Mouse (Mus musculus): ENCODE results near the gene Aqp12. TPM values are rescaled to one million over a fixed set of nuclear protein-coding genes. Genes with fewer than 3 reads are reported as not detected.
"Not testable (repeated sequence)": the region's sequence is repeated elsewhere in the genome, so short reads cannot be mapped to it uniquely, and the experiment has no call there.

Aqp12 gene
- not detected in 2 replicates for polyA plus RNA-seq (2015; fragmentation: Nextera tagmentation; extraction: Ambion mirVana)

DNA sequence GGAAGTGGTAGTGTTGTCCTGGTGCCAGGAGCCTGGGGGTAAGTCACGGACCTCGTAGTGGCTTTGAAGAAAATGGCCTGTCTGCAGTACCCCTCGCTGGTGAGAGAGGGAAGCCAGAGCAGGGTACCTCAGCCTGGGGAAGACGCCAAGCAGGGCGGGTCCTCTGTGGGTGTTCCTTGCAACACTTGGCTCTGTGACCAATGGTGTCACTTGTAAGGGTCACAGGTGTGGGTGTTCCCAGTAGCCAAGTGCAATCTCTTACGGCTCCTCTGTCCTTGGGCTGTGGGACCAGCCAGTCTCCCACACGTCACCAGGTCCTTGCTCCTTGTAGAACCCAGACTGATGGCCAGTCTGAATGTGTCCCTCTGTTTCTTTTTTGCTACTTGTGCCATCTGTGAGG lies at the start of gene Aqp12:
Aqp12 (plus strand) TSS at position 274 of the 400 bp plus-strand sequence.
- Histone ChIP-seq H3K27me3 (replicated peaks) (no peaks in the 10 kb centered on the region), H3K4me1 (no peaks in the 10 kb centered on the region), H3K4me2 (no peak within 1 kb of the TSS), H3K4me3 (no peak within 1 kb of the TSS), H3K9me3 (no peaks in the 10 kb centered on the region), H3K36me3 (replicated peaks) (no peaks in the 10 kb centered on the region), H3K27ac (no peak within 1 kb of the TSS), H3K9ac (no peak within 1 kb of the TSS)
- ATAC-seq (replicated peaks): no peak
- 85% methylated on average over 7 of the region's 7 CpGs for WGBS

DNA sequence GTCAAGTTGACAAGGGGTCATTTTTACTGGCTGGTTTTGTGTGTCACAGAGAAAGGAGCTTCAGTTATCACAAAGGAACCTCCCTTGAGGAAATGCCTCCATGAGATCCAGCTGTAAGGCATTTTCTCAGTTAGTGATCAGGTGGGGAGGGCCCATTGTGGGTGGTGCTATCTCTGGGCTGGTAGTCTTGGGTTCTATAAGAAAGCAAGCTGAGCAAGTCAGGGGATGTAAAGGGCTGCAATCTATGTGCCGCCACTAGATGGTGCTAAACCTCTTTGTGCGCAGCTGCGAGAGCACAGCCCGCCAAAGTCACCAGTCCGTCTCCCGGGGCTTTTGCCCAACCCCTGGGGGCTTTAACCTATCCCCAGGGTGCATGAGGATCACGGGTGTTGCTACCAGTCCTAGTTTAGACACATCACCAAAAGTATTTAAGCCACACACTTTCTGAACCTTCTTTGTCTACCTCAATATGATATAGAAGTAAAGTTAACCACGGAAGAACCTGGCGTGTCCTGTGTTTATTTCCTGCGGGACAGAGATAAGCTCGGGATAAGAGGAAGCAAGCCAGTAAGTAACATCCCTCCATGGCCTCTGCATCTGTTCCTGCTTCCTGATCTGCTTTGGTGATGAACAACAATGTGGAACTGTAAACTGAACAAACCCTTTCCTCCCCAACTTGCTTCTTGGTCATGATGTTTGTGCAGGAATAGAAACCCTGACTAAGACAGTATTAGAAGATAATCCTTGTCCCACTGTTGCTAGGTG lies 49.4 kb upstream of the Aqp12 start:
- not testable (repeated sequence) for H3K4me1 ChIP-seq; H3K9me3 ChIP-seq; H3K9ac ChIP-seq; H3K27ac ChIP-seq; H3K36me3 ChIP-seq (replicated peaks); H3K4me3 ChIP-seq; H3K27me3 ChIP-seq (replicated peaks)
- peak; percentile 42; the same call in 1 of the 2 replicates for ATAC-seq (replicated peaks)
- H3K4me2 ChIP-seq: peak overlapping the region; percentile 37
- WGBS: 8% methylated on average over 11 of the region's 11 CpGs

DNA sequence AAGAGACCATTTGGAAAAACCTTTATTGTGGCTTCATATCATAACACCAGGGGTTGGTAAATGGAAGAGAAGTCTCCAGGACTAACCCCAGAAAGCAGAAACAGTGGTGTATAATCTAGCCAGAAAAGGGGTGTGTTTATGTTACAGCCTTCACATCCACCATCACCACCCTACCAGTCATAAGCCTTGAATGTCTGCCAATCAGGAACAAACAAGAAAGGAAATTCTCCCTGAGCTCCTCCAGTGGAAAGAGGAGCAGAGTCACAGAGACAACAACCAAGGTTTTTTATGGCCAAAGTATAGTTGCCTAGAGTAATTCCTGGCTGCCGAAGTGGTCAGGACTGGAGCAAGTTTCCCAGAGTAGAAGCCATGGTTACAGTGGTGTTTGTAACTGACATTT lies 47.1 kb upstream of the Aqp12 start:
- no peaks in the 10 kb centered on the region for H3K36me3 ChIP-seq (replicated peaks)
- 95% methylated on average over 1 of the region's 1 CpGs for WGBS
- H3K4me1 ChIP-seq: no peaks in the 10 kb centered on the region
- H3K4me2 ChIP-seq: no peak overlapping the region
- H3K4me3 ChIP-seq: no peak overlapping the region
- no peaks in the 10 kb centered on the region for H3K9me3 ChIP-seq
- H3K27ac ChIP-seq: no peak overlapping the region
- H3K9ac ChIP-seq: no peak overlapping the region
- H3K27me3 ChIP-seq (replicated peaks): no peaks in the 10 kb centered on the region
- ATAC-seq (replicated peaks): no peak

DNA sequence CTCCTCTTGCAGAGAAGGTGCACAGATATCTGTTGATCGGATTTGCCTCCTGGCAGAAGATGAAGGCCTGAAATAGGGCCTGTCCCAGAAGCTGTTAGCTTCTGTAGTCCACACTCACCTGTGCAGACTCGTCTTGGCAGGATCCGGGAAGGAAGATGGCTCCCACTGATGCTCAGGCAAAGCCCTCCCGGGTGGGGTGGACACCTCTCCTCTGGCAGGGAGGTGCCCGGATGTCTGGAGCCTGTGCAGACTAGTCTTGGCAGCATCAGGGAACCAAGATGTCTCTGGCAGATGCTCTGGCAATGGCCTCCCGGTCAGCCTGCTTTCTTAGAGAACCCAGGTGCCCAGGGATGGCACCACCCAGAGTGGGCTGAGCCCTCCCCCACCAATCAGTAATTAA lies 35.3 kb upstream of the Aqp12 start:
- H3K27me3 ChIP-seq (replicated peaks); H3K4me2 ChIP-seq; H3K4me3 ChIP-seq; H3K4me1 ChIP-seq; H3K9ac ChIP-seq; H3K9me3 ChIP-seq; H3K36me3 ChIP-seq (replicated peaks); ATAC-seq (replicated peaks); H3K27ac ChIP-seq: not testable (repeated sequence)
- WGBS: 85% methylated on average over 6 of the region's 6 CpGs

DNA sequence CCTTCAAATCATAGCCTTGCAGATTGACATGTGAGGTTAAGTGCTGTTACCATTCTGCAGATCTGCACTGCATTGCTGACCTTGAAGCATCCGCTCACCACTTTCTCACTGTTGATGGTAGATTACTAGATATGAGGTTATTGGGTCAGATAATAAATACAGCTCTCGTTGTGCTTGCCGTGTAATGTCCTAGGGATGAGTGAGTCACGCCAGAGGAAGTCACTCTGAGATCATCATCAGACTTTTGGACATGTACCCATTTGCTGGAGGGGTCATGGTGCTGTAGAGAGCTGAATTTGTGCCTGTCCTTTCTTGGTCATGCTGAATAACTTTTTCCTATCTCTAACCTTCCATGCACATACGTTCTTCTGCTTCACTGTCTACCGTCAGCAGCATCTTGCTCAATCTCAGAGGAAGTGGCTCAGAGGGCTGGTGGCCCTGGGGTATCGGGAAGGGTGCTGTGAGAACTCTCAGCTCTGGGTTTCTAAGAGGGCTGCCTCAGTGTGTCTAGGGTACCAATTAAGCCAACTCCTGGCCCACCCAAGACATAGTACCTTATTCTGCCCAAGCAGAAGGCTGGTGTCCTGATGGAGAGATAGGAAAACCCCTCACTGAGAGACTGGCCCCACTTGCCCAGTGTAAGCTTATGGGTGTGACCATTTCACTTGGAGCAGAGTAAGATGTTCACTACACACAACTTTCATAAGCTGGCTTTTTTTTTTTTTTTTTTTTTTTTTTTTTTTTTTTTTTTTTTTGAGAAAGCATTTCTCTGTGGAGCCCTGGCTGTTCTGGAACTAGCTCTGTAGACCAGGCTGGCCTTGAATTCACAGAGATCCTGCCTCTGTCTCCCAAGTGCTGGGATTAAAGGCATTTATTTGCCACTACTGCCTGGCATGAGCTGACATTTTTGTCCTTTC lies 34.0 kb upstream of the Aqp12 start:
- no peak for ATAC-seq (replicated peaks)
- 91% methylated on average over 7 of the region's 7 CpGs for WGBS
- no peaks in the 10 kb centered on the region for H3K9me3 ChIP-seq
- H3K4me1 ChIP-seq: no peaks in the 10 kb centered on the region
- H3K4me2 ChIP-seq: no peak overlapping the region
- no peak overlapping the region for H3K9ac ChIP-seq
- H3K36me3 ChIP-seq (replicated peaks): no peaks in the 10 kb centered on the region
- no peak overlapping the region for H3K4me3 ChIP-seq
- no peaks in the 10 kb centered on the region for H3K27me3 ChIP-seq (replicated peaks)
- no peak overlapping the region for H3K27ac ChIP-seq

DNA sequence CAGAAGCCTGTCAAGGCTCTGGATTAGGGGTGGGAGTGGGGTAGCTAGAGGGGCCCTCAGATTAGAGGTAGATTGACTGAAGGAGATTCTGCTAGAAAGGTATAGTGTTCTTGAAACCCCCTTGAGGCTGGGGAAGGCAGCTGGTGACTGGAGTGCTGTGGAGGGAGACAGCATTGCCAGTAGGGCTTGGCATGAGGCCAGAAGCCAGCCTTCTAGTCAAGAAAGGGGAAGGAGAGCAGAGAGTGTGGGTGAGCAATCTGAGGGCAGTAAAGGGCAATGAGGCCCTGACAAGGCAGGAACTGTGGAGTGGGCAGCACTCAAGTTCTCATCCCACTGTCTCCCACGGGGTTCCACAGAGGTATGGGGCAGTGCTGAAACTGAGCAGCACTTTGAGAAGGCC lies 33.3 kb upstream of the Aqp12 start:
- no peaks in the 10 kb centered on the region for H3K9me3 ChIP-seq
- H3K4me2 ChIP-seq: no peak overlapping the region
- ATAC-seq (replicated peaks): no peak
- no peaks in the 10 kb centered on the region for H3K27me3 ChIP-seq (replicated peaks)
- no peak overlapping the region for H3K4me3 ChIP-seq
- 71% methylated on average over 1 of the region's 1 CpGs for WGBS
- no peak overlapping the region for H3K27ac ChIP-seq
- H3K4me1 ChIP-seq: no peaks in the 10 kb centered on the region
- H3K36me3 ChIP-seq (replicated peaks): no peaks in the 10 kb centered on the region
- no peak overlapping the region for H3K9ac ChIP-seq

DNA sequence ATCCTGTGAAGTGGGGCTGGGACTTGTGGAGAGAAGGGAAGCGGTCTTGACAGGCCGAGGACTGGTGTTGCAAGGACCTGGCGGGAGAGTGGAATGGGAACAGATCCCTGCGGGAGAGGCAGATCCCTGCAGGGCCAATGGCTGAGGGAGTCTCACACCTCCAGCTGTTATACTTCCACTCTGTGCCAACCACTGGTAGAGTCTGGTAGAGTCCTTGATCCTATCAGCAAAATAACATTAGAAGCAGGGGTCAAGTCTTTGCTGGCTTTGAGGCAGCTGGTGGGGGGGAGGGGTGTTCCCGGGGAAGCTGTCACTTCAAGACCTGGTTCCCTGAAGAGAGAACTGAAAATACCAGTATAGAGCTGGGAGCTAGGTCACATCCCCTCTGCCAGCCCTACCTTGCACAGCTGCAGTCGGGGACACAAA lies 30.0 kb upstream of the Aqp12 start:
- Histone ChIP-seq H3K4me2 (no peak overlapping the region), H3K4me3 (no peak overlapping the region), H3K36me3 (replicated peaks) (no peaks in the 10 kb centered on the region), H3K27me3 (replicated peaks) (no peaks in the 10 kb centered on the region), H3K27ac (no peak overlapping the region), H3K9me3 (no peaks in the 10 kb centered on the region), H3K4me1 (no peaks in the 10 kb centered on the region), H3K9ac (no peak overlapping the region)
- ATAC-seq (replicated peaks): no peak
- WGBS: 70% methylated on average over 6 of the region's 6 CpGs

DNA sequence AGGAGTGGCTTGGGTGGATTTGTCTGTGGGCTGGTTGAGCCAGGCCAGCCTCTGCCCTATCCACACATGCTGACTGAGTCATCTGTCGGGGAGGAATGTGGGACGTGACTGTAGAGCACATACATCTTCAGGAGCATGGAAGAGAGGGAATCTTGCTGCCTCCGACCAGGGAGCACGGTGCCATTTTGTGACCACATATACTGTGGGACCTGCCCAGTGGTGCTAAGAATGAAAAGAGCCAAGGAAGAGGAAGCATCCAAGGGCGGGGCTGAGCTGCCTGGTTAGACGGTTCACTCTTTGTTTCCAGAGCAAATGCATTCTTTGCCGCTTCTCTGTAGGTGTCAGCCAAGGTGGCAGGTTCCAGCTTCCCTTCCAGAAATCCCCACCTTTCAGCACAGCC lies 27.5 kb upstream of the Aqp12 start:
- Histone ChIP-seq H3K36me3 (replicated peaks) (no peaks in the 10 kb centered on the region), H3K9ac (no peak overlapping the region), H3K4me1 (no peaks in the 10 kb centered on the region), H3K27me3 (replicated peaks) (no peaks in the 10 kb centered on the region), H3K27ac (no peak overlapping the region), H3K4me2 (no peak overlapping the region), H3K4me3 (no peak overlapping the region), H3K9me3 (no peaks in the 10 kb centered on the region)
- ATAC-seq (replicated peaks): no peak
- WGBS: 47% methylated on average over 7 of the region's 7 CpGs

DNA sequence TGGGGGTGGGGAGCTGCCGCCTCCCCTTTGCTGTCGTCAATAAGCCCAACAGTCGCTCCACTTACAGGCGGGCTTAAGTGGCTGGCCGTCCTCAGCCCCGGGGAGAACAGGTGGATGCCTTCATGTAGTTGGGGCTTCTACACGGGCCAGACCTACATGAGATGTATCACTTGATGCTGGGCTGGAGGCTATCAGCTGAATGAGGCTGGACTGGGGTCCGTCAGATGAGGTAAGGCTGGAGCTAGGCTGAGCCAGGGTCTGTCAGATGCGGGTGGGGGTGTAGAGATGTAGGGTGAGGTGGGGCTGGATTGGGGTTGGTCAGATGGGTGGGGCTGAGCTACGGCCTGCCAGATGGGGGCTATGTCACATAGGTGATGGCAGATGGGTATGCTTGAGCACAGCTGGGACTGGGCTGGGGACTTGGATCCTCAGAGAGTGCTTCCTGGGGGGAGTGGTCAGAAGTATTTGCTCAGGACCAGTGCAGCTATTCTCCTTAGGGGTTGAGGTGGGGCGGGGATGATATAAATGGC lies 27.0 kb upstream of the Aqp12 start:
- Histone ChIP-seq H3K27ac (no peak overlapping the region), H3K4me3 (no peak overlapping the region), H3K4me1 (no peaks in the 10 kb centered on the region), H3K36me3 (replicated peaks) (no peaks in the 10 kb centered on the region), H3K9ac (no peak overlapping the region), H3K4me2 (no peak overlapping the region), H3K9me3 (no peaks in the 10 kb centered on the region), H3K27me3 (replicated peaks) (no peaks in the 10 kb centered on the region)
- 0 out of 2 replicates have a peak, but pooled peaks have one; percentile 39 for ATAC-seq (replicated peaks)
- 46% methylated on average over 11 of the region's 11 CpGs for WGBS

DNA sequence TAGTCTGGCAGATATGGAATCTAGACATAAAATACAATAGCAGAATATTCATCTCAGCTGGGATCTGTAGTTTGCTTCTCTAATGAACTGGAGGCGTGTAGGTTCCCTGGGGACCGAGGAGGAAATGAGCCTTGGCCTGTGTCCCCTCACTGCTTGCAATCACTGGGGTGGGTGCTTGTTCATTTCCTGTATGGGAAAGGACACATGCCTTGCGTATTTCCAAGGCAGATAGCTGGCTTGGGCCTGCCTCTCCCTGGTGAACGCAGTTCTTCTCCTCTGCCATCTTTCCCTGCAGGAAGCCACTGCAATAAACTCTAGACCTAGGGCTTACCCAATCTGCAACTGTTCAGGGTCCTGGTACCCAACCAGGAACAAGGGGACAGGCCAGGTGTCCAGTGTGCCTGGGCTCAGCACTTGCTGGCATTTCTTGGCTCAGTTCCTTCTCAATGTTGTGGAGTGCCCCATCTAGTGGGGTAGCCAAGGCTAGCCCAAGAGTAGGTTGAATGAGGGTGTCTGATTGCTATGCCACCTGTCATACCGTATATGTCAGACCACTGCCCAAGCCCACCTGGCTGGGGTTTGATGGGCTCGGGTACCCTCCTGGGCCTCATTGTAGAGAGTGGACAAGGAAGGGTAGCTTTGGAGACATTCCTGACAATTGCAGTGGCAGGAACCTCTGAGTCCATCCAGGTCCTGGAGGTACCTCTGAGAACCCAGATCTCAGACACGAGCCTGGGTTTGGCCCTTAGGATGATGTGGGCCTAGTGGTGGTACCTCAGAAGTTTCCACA lies 24.9 kb upstream of the Aqp12 start:
- Histone ChIP-seq H3K27me3 (replicated peaks) (no peaks in the 10 kb centered on the region), H3K27ac (no peak overlapping the region), H3K9ac (no peak overlapping the region), H3K36me3 (replicated peaks) (no peaks in the 10 kb centered on the region), H3K4me2 (no peak overlapping the region), H3K4me1 (no peaks in the 10 kb centered on the region), H3K9me3 (no peaks in the 10 kb centered on the region), H3K4me3 (no peak overlapping the region)
- no peak for ATAC-seq (replicated peaks)
- WGBS: 86% methylated on average over 7 of the region's 7 CpGs

DNA sequence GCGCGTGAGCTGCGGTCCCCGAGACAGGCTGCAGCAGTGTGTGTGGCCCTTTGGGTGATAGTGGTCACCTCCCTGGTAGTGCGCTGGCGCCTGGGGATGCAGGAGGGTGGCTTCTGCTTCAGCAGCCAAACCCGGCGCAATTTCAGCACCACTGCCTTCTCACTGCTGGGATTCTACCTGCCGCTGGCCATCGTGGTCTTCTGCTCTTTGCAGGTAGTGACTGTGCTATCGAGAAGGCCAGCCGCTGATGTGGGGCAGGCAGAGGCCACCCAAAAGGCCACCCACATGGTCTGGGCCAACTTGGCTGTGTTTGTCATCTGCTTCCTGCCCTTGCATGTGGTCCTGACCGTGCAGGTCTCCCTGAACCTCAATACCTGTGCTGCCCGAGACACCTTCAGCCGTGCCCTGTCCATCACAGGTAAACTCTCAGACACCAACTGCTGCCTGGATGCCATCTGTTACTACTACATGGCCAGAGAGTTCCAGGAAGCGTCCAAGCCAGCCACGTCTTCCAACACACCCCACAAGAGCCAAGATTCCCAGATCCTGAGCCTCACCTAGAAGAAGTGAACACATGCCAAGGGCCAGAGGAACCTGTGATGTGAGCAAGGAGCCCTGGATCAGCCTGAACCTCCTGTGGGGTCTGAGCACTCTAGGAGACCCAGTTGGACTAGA lies 23.1 kb upstream of the Aqp12 start:
- Histone ChIP-seq H3K9ac (no peak overlapping the region), H3K4me2 (no peak overlapping the region), H3K36me3 (replicated peaks) (no peaks in the 10 kb centered on the region), H3K27ac (no peak overlapping the region), H3K4me3 (no peak overlapping the region), H3K9me3 (no peaks in the 10 kb centered on the region), H3K27me3 (replicated peaks) (no peaks in the 10 kb centered on the region), H3K4me1 (no peaks in the 10 kb centered on the region)
- WGBS: 93% methylated on average over 17 of the region's 17 CpGs
- no peak for ATAC-seq (replicated peaks)
